Mouse (Mus musculus): ENCODE measurements at regions not wholly inside any gene's neighbourhood (a gene's known extent, or its start where the extent isn't known, plus 50 kb on each side); places are given as distances from the start of the nearest gene placed in this dataset.
"Not testable (repeated sequence)": the region's sequence is repeated elsewhere in the genome, so short reads cannot be mapped to it uniquely, and the experiment has no call there.

DNA sequence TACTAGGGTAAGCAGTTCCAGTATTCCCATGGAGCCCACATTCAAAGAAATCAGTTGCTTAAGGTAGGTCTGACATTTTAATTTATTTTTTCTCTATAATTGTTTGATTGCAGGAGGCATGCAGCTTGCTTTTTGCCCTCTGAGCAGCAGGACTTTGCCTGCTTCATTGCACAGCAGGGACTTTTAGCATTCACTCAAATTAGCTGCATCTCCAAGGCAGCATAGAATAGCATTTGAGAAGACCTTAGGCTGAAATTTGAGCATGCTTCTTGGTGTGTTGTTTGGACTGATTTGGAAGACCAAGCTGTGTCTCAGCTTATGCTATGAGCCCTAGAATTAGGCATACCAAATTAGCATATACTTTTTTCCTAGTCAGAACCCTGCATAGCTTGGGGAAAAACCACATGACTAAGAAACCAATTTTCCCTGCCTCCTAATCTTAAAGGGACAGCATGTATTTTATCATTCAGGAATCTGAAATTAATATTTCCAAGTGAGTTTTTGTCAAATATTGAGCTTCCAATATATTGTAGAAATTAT, 271.7 kb upstream of the Gje1 start:
- no peaks in the 10 kb centered on the region for H3K27me3 ChIP-seq (ENCODE audit: control insufficient read depth, insufficient read depth, low read length)
- H3K36me3 ChIP-seq (ENCODE audit: control insufficient read depth, insufficient read depth, low read length) = no peaks in the 10 kb centered on the region
- no peaks in the 10 kb centered on the region for H3K79me2 ChIP-seq (ENCODE audit: control insufficient read depth, insufficient read depth, low read length)
- no peak for DNase-seq (ENCODE audit: extremely low read depth, low read depth, low spot score)
- no peak overlapping the region for H3K9ac ChIP-seq (ENCODE audit: low read depth, low read length)
- no peak overlapping the region for H3K27ac ChIP-seq (replicated peaks; ENCODE audit: insufficient read depth, low read depth, low read length)
- H3K4me1 ChIP-seq (ENCODE audit: control insufficient read depth, insufficient read depth, low read length) = no peaks in the 10 kb centered on the region
- TF ChIP-seq POLR2A (IDR thresholded peaks at IDR 0.05; ENCODE audit: extremely low read depth, insufficient read depth, low read length) (no peak), CTCF (IDR thresholded peaks at IDR 0.05; ENCODE audit: low read depth, low read length) (no peak)
- H3K4me3 ChIP-seq (ENCODE audit: insufficient read depth, low read depth, low read length) = no peak overlapping the region

GRCm38 (mm10) chr10:14986566-14986965, 268.6 kb upstream of the Gje1 start:
- DNase-seq (ENCODE audit: extremely low read depth, low read depth, low spot score); H3K9ac ChIP-seq (ENCODE audit: low read depth, low read length); H3K27ac ChIP-seq (replicated peaks; ENCODE audit: insufficient read depth, low read depth, low read length); H3K4me3 ChIP-seq (ENCODE audit: insufficient read depth, low read depth, low read length); H3K36me3 ChIP-seq (ENCODE audit: control insufficient read depth, insufficient read depth, low read length); H3K79me2 ChIP-seq (ENCODE audit: control insufficient read depth, insufficient read depth, low read length); H3K27me3 ChIP-seq (ENCODE audit: control insufficient read depth, insufficient read depth, low read length); H3K4me1 ChIP-seq (ENCODE audit: control insufficient read depth, insufficient read depth, low read length): not testable (repeated sequence)
- 74% methylated on average over 2 of the region's 2 CpGs for WGBS

DNA sequence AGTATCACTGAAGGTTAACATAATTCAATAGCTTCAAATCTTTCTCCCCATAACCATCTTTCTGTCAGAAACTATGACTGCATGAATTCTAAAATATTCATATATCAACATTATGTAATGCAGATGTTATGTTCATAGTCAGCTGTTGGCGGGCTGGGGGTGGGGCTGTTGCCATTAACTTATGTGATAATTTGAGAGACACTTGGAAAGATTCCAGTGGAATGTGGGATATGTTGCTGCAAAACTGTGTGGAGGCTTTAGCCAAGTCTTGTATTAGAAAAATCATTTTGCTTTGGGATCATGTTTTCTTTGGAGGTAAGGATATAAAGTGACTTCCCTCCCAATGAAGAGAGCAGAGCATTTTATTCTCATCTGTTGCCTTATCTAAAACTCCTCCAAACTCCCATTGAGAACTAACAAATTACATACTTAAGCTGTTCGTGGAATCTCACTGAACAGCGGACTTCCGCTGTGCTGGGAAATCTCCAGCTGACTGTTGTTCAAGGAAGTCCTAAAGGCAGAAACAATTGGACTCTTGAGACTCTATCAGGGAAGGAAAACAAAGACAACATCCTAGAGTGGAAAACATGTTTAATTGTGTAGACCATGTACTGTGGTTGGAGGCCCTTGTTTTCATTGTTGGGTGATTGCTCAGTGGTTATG, 260.2 kb upstream of the Gje1 start:
- H3K4me1 ChIP-seq (ENCODE audit: control insufficient read depth, insufficient read depth, low read length) = no peaks in the 10 kb centered on the region
- no peak overlapping the region for H3K9ac ChIP-seq (ENCODE audit: low read depth, low read length)
- no peaks in the 10 kb centered on the region for H3K36me3 ChIP-seq (ENCODE audit: control insufficient read depth, insufficient read depth, low read length)
- peak; percentile 4 for DNase-seq (ENCODE audit: extremely low read depth, low read depth, low spot score)
- 77% methylated on average over 4 of the region's 4 CpGs for WGBS
- TF ChIP-seq CTCF (IDR thresholded peaks at IDR 0.05; ENCODE audit: low read depth, low read length) (no peak), POLR2A (IDR thresholded peaks at IDR 0.05; ENCODE audit: extremely low read depth, insufficient read depth, low read length) (no peak)
- no peak overlapping the region for H3K27ac ChIP-seq (replicated peaks; ENCODE audit: insufficient read depth, low read depth, low read length)
- no peaks in the 10 kb centered on the region for H3K27me3 ChIP-seq (ENCODE audit: control insufficient read depth, insufficient read depth, low read length)
- no peaks in the 10 kb centered on the region for H3K79me2 ChIP-seq (ENCODE audit: control insufficient read depth, insufficient read depth, low read length)
- no peak overlapping the region for H3K4me3 ChIP-seq (ENCODE audit: insufficient read depth, low read depth, low read length)

GRCm38 (mm10) chr10:14977268-14978000, 259.4 kb upstream of the Gje1 start:
- peak; percentile 78 for DNase-seq (ENCODE audit: extremely low read depth, low read depth, low spot score)
- Histone ChIP-seq H3K4me3 (ENCODE audit: insufficient read depth, low read depth, low read length) (no peak overlapping the region), H3K27me3 (ENCODE audit: control insufficient read depth, insufficient read depth, low read length) (no peaks in the 10 kb centered on the region), H3K79me2 (ENCODE audit: control insufficient read depth, insufficient read depth, low read length) (no peaks in the 10 kb centered on the region), H3K27ac (replicated peaks; ENCODE audit: insufficient read depth, low read depth, low read length) (no peak overlapping the region), H3K36me3 (ENCODE audit: control insufficient read depth, insufficient read depth, low read length) (no peaks in the 10 kb centered on the region), H3K4me1 (ENCODE audit: control insufficient read depth, insufficient read depth, low read length) (no peaks in the 10 kb centered on the region), H3K9ac (ENCODE audit: low read depth, low read length) (no peak overlapping the region)
- TF ChIP-seq CTCF (IDR thresholded peaks at IDR 0.05; ENCODE audit: low read depth, low read length) (no peak), POLR2A (IDR thresholded peaks at IDR 0.05; ENCODE audit: extremely low read depth, insufficient read depth, low read length) (no peak)
- WGBS = 28% methylated on average over 2 of the region's 2 CpGs

- TF ChIP-seq POLR2A (IDR thresholded peaks at IDR 0.05; ENCODE audit: extremely low read depth, insufficient read depth, low read length) = no peak
- no peak for TF ChIP-seq CTCF (IDR thresholded peaks at IDR 0.05; ENCODE audit: low read depth, low read length)
- H3K4me1 ChIP-seq (ENCODE audit: control insufficient read depth, insufficient read depth, low read length) = no peaks in the 10 kb centered on the region
- H3K4me3 ChIP-seq (ENCODE audit: insufficient read depth, low read depth, low read length) = no peak overlapping the region
- H3K27ac ChIP-seq (replicated peaks; ENCODE audit: insufficient read depth, low read depth, low read length) = no peak overlapping the region
- H3K79me2 ChIP-seq (ENCODE audit: control insufficient read depth, insufficient read depth, low read length) = no peaks in the 10 kb centered on the region
- no peaks in the 10 kb centered on the region for H3K27me3 ChIP-seq (ENCODE audit: control insufficient read depth, insufficient read depth, low read length)
- DNase-seq (ENCODE audit: extremely low read depth, low read depth, low spot score) = no peak
- H3K36me3 ChIP-seq (ENCODE audit: control insufficient read depth, insufficient read depth, low read length) = no peaks in the 10 kb centered on the region
- H3K9ac ChIP-seq (ENCODE audit: low read depth, low read length) = no peak overlapping the region
Measured at GRCm38 (mm10) chr10:14969726-14970125, 251.7 kb upstream of the Gje1 start.

DNA sequence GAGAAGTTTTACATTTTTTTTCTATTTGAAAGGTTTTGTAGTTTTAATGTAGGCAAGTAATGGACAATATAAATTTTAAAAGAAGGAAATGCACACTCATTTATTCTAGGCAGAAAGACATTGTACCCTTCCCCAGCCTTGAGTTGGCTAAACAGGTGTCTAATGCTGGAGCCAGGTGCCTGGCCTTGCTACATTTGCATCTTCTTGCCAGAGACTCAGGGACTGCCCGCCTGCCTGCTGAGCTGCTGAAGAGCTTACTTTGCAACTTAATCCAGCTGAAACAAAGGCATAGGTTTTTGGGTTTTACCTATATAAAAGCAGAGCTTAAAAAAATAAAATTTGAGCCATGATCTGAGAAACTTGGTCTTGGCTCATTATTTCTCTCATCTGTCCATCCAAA, 249.6 kb upstream of the Gje1 start:
- Histone ChIP-seq H3K4me1 (ENCODE audit: control insufficient read depth, insufficient read depth, low read length) (no peaks in the 10 kb centered on the region), H3K27me3 (ENCODE audit: control insufficient read depth, insufficient read depth, low read length) (no peaks in the 10 kb centered on the region), H3K36me3 (ENCODE audit: control insufficient read depth, insufficient read depth, low read length) (no peaks in the 10 kb centered on the region), H3K27ac (replicated peaks; ENCODE audit: insufficient read depth, low read depth, low read length) (no peak overlapping the region), H3K79me2 (ENCODE audit: control insufficient read depth, insufficient read depth, low read length) (no peaks in the 10 kb centered on the region), H3K9ac (ENCODE audit: low read depth, low read length) (no peak overlapping the region), H3K4me3 (ENCODE audit: insufficient read depth, low read depth, low read length) (no peak overlapping the region)
- TF ChIP-seq POLR2A (IDR thresholded peaks at IDR 0.05; ENCODE audit: extremely low read depth, insufficient read depth, low read length) = no peak
- TF ChIP-seq CTCF (IDR thresholded peaks at IDR 0.05; ENCODE audit: low read depth, low read length) = no peak
- 67% methylated on average over 1 of the region's 1 CpGs for WGBS
- DNase-seq (ENCODE audit: extremely low read depth, low read depth, low spot score) = no peak

DNA sequence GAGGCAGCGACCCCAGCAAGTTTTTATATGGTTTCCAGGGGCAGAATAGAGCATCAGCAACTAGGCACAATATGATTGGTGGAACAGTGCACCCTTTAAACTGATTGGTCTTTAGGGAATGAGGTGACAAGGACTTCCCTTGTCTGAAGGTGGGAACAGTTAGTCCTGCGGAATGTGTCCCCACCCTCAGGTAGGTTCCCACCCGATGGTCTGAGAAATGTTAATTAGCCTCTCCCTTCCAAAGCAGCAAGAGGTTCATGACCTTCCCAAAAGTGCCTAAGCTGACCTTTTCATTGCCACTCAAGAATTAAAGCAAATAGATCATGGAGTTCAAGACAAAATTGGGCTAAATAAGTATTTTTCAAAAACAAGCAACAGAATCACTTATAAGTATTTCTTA, 248.8 kb upstream of the Gje1 start:
- not testable (repeated sequence) for H3K79me2 ChIP-seq (ENCODE audit: control insufficient read depth, insufficient read depth, low read length); H3K4me3 ChIP-seq (ENCODE audit: insufficient read depth, low read depth, low read length); H3K4me1 ChIP-seq (ENCODE audit: control insufficient read depth, insufficient read depth, low read length); DNase-seq (ENCODE audit: extremely low read depth, low read depth, low spot score); H3K9ac ChIP-seq (ENCODE audit: low read depth, low read length); H3K36me3 ChIP-seq (ENCODE audit: control insufficient read depth, insufficient read depth, low read length); H3K27me3 ChIP-seq (ENCODE audit: control insufficient read depth, insufficient read depth, low read length); H3K27ac ChIP-seq (replicated peaks; ENCODE audit: insufficient read depth, low read depth, low read length)
- 83% methylated on average over 3 of the region's 3 CpGs for WGBS
